Mouse (Mus musculus): ENCODE data around the gene Pik3r2.

DNA sequence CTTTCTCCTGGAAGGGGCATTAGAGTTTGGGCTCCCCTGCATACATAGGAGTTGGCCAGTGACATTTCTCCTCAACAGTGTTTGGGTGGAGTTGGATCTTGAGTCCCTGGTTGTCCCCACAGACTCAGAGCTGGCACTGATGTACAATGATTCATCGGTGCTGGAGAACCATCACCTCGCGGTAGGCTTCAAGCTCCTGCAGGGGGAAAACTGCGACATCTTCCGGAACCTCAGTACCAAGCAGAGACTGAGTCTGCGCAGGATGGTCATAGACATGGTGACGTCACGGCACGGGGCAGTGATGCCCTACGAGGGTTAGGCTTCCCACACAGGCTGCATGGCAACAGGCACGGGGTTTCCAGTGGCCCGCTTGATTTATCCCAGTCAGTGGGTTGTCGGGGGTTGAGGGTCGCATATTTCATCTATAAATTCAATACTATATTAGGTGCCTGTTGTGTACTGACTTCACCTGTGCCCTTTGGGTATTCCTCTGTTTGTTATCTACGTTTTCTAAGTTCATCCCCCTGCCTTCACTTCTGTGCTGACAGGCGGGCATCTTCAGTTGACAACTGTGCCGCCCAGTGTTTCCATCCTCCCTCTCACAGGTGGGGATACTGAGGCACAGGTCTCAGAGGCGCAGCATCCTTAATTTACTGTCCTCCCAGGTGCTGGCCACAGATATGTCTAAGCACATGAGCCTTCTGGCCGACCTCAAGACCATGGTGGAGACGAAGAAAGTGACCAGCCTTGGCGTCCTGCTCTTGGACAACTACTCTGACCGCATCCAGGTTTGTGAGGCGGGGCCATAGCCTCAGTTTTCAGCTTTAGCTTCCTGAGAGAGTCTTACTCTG is 28.0 kb downstream of the Pik3r2 start:
- TF ChIP-seq CTCF (IDR thresholded peaks at IDR 0.05; ENCODE audit: low read depth) (no peak), EP300 (IDR thresholded peaks at IDR 0.05; ENCODE audit: low read depth) (no peak)

Measured in liver, postnatal 0 days (tissue).